Mouse (Mus musculus) gastrocnemius, adult 8-10 months (tissue): ENCODE data around the gene Olfr957. TPM values are rescaled to one million over a fixed set of nuclear protein-coding genes. Genes with fewer than 3 reads are reported as not detected.

Experiments
- DNase-seq, 2 experiments: peaks; one replicate each; pipeline ENCODE4 v3.0.0; 2022; ENCODE audit warnings: low spot score in 2 of 2
- total RNA-seq, 4 experiments: library from RNA; stranded (reverse); gene quantifications; 2 replicates each; pipeline ENCODE4 v1.2.4; 2022

Olfr957 gene
- total RNA-seq: not detected

DNA sequence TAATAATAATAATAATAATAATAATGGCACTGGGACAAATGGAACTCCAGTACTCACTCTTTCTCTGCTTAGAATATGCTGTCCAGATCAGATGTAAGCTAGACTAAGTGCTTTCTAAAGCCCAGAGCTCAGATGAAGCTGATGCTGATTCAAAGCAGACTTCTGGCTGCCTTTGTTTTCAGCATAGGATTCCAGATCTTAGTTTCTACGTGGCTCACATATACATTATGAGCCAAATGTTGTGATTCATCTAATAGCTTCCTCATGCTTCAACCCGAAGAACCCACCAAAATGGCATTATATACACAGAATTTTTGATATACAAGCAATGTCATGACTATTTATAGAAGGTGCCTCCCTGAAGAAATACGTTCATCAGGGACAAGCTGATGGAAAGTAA is at the start of gene Olfr957:
Gene Olfr957 (minus strand): TSS at position 279 of the 400 bp plus-strand sequence.
- DNase-seq: no peak

DNA sequence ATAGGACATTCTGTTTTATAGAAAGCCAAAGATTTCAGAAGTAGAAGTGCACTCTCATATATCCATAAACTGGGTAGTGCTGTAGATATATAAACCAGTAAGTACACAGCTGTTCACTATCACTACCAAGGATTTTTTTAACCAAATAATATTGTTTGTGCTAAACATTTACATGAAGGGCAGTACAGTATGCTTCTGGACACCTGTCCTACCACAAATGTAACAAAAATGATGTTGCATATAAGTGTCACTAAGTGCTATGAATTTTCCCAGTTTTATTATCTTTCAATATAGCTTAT is 42.7 kb upstream of the Olfr957 start:
- no peak for DNase-seq

DNA sequence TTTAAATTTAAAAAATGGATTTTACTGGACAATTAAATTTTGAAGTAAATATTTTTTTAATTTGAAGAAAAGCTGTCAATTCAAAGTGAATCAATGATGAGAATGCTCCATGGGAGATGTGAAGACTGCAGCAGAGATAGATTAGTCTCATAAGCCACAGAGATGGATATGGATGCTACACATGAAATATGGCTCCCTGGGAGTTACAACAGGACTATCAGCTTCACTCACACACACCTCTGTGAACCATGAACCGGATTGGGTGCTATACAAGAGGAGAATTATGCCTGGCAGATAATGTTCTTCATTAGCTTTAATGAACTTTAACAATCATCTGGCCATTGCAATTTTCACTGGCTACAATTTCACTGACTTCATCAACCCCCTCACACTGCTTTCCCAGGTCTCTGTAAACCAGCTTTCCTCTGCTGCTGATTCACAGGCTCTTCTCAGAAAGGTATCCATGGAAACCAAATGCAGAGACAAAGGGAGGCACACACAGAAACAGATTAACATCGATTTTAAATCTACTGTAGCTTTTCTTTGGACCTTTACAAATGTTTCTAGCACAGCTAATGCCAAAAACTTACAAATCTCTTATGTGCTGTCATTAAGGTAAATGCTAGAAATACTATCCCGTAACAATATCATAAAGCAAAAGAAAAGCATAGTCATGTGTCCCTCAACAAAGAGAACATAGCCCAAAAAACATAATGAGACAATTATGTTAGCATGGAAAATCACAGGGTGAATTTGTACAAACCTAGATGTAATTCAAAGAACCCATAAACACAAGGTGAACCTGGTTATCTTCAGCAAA is 42.1 kb upstream of the Olfr957 start:
- no peak for DNase-seq

DNA sequence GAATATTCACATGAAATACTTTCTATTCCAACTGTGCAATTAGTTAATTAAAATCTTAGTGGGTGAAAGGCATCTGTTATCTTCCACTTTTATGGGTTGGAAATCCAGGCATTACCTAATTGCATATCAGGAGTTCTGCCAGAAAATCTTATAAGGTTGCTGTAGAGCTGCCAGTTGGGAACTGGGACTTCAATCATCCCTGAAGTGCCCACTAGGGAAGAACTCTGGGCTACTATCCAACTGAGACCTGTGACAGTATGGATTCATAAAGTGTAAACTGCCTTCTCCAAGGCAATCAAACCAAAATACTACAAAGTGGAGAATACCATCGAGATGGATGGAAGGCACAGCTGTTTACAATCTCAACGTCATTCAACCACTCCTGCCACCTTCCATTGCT is 38.3 kb upstream of the Olfr957 start, which contains the start of gene Olfr958:
Gene Olfr958 (minus strand): TSS at position 109 of the 400 bp plus-strand sequence.
- DNase-seq: no peak

DNA sequence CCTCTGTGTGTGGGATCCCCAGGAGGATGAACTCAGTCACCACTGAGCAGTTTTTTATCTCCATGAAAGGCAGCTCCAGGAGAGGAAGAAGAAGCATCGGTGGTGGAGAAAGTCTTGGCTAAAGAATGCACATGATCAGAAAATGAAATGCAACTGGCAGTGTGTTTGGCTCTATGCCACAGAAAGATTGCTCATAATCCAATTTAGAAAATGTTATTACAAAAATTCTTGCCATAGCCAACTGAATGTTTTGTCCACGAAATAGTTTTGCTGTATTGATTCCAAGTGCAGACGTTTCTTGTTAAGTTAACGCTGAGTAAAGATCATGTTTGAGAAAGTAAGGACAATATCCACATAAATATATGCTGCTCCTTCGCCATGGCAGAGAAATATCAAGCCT is 35.2 kb upstream of the Olfr957 start:
- DNase-seq: no peak

DNA sequence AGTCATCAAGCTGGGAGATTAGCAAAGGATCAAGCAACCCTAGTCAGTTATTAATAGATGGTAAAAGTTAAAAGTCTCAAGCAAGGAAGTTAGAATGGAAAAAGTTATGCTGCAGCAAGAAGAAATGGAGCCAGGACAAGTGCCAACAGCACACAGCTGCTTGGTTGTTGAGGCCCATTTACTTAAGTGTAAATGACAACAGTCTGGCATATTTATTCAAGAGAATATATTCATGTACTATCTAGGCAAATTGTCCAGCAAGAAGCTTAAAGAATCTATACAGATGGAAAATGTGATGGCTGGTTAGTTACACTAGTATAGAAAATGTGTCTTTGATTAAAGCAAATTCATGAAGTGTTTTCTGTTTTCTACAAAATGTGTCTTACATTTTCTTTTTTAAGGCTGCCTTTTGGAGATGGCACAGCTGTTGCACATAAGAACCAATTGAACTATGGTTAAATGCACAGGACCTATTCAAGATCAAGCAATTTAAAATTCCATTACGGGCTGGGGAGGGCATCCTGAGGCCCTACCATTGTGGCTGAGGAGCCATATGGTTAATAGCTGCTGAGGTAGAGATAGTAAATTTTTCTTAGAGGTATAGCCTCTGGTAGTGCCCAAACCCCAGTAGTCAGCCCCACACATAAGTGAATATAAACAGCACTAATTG is 8.1 kb upstream of the Olfr957 start:
- no peak for DNase-seq

DNA sequence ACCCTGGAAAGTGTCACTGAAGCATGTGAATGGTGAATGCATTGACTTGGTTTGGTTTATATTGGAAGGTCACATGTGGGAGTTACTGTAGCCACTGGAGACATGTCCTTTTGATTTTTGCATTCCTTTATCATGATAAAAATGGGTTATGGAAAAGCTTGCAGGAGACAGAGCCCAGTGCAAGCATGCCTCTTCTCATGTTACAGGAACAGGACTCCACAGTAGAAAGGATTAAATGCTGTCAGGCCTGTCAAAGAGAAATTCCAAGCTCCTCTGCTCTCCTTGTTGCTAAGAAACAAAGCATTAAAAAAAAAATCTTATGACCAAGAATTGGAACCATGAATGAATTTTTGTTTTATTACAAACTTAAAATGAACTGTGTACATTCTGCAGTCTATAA is 3.0 kb upstream of the Olfr957 start:
- DNase-seq: no peak

DNA sequence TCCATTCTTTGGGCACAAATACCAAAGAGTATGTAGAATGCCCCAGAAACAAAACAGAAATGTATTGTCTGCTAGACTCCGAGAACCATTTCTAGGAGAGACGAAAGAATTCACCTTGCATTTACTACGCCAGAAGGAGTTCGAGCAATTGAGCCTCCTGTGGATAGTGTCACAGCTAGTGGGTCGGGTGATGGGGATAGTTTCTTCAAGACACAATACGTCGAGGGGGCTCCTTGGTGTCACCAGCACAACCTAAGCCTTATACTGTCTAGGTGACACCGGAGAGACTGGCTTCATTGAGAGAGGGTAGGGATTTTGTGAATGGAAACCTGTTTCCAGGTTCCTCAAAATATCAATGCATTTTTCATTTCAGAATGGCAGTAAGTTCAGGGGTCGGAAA is 6.2 kb downstream of the Olfr957 start:
- no peak for DNase-seq

DNA sequence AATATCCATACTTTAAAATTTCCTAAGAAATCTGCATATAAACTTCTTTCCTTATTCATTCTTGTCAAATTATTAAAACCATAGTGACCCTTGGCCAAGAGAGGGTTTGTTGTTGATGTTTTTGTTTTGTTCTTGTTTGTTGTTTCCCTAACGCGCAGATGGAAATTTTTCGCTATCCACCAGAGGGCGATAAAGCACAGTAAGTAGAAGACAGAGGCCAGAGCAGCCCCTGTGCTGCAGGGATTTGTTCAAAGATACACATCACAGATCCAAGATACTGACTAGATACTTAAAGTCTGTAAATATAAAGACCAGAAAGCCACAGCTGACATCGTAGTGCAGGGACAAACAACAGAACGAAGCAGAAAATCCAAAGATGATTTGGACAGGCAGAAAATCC is 6.6 kb downstream of the Olfr957 start:
- no peak for DNase-seq

DNA sequence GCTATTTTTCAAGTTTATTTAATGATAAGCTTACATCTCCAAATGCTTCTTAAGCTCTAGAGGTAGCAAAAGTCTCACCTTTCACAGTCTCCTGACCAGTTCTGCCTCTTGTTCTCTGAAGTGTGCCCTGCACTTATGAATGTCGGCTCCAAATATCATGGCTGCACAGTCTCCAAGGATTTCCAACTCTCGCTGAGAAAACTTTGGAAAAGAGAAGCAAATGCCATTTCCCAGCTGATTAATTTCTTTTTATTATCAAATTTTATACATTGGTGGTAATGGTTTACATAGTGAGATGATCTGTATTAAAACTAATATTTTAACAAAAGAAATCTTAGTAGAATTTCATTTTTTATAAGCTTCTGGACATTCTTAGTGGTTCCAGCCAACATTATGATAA is 21.7 kb downstream of the Olfr957 start, which contains the start of gene Olfr44:
Gene Olfr44 (minus strand): TSS at position 101 of the 400 bp plus-strand sequence.
- DNase-seq: no peak

DNA sequence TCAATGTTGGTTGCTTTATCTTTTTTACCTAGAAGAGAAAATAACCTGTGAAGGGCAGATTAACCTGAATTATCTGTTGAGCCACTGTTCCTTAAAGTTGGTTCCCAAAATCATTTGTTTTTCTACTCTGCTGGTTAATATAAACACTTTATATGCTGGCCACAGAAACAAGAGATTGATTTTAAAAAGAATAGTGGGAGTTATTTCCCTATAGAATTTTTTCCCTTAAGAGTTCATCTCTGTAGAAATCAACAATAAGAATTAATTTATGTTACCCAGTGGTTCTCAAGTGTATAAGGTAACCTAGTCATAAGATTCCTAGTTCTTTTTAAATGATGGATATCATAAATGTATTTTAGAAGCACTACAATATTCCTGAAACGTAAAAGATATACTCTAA is 43.8 kb downstream of the Olfr957 start, which contains the start of gene Olfr955:
Gene Olfr955 (minus strand): TSS at position 101 of the 400 bp plus-strand sequence.
- no peak for DNase-seq

Other genes with a start within 250 kb of the Olfr957 start
- not detected for gene Olfr945, start 239.0 kb downstream of the Olfr957 start, total RNA-seq
- gene Olfr948, start 189.8 kb downstream of the Olfr957 start, total RNA-seq: not detected
- gene Olfr951, start 128.4 kb downstream of the Olfr957 start, total RNA-seq: not detected
- not detected for gene Olfr952, start 88.7 kb downstream of the Olfr957 start, total RNA-seq
- gene Olfr954, start 59.1 kb downstream of the Olfr957 start, total RNA-seq: not detected
- gene Olfr955, start 43.9 kb downstream of the Olfr957 start, total RNA-seq: not detected
- gene Olfr44, start 21.8 kb downstream of the Olfr957 start, total RNA-seq: not detected
- not detected for gene Olfr958, start 38.2 kb upstream of the Olfr957 start, total RNA-seq
- not detected for gene Olfr959, start 59.8 kb upstream of the Olfr957 start, total RNA-seq
- under 1 TPM; 0.16 to 0.54 (median 0.34) TPM for gene AW551984, start 88.6 kb upstream of the Olfr957 start, total RNA-seq
- not detected for gene Olfr148, start 94.8 kb upstream of the Olfr957 start, total RNA-seq
- gene Olfr960, start 105.6 kb upstream of the Olfr957 start, total RNA-seq: not detected
- gene Olfr961, start 129.3 kb upstream of the Olfr957 start, total RNA-seq: not detected
- gene Olfr963, start 151.4 kb upstream of the Olfr957 start, total RNA-seq: not detected
- not detected for gene Olfr149, start 191.3 kb upstream of the Olfr957 start, total RNA-seq
- not detected for gene Olfr965, start 195.5 kb upstream of the Olfr957 start, total RNA-seq
- gene Olfr150, start 215.2 kb upstream of the Olfr957 start, total RNA-seq: not detected
- gene Olfr967, start 230.4 kb upstream of the Olfr957 start, total RNA-seq: not detected